Mouse (Mus musculus) hematopoietic stem cell, adult 5-6 weeks (primary cell): ENCODE measurements around the gene Rapgef5. TPM values are rescaled to one million over a fixed set of nuclear protein-coding genes. Genes with fewer than 3 reads are reported as not detected.

ENCODE experiments used
- ATAC-seq, 2 experiments: fragments of 125-278 bp in 1 of 2; replicated peaks in 1 of 2; 2 replicates each; pipeline ENCODE4 v1.8.0; 2016 to 2017; ENCODE audit warnings: inconsistent platforms in 2 of 2, mild to moderate bottlenecking in 2 of 2, moderate number of reproducible peaks in 2 of 2, low read depth in 1 of 2, moderate TSS enrichment in 1 of 2; ENCODE audit not compliant: low FRiP score in 2 of 2, poor library complexity in 2 of 2, severe bottlenecking in 2 of 2, insufficient read depth in 1 of 2, low TSS enrichment in 1 of 2
- total RNA-seq: library from RNA; stranded (forward); fragments of 172-1452, 232-1000 nt; gene quantifications from 2 replicates; pipeline ENCODE4 v1.2.3, GENCODE M21; 2017

The Rapgef5 gene
- total RNA-seq, 1 experiment from 2014 or later: 5.2 TPM

GRCm38 (mm10) chr12:117681273-117681672 is 165.0 kb downstream of the Rapgef5 start:
- ATAC-seq: no peak

- ATAC-seq: no peak
These were observed 167.1 kb downstream of the Rapgef5 start for GRCm38 (mm10) chr12:117683377-117683776.

- no peak for ATAC-seq
These were observed 167.7 kb downstream of the Rapgef5 start for GRCm38 (mm10) chr12:117683984-117684383.

- ATAC-seq: no peak
These were observed 168.5 kb downstream of the Rapgef5 start for GRCm38 (mm10) chr12:117684788-117685187.

GRCm38 (mm10) chr12:117685336-117685735 is 169.1 kb downstream of the Rapgef5 start:
- no peak for ATAC-seq

- no peak for ATAC-seq
These were observed 170.5 kb downstream of the Rapgef5 start for GRCm38 (mm10) chr12:117686732-117687131.

- ATAC-seq: peak; percentile 76 to 79
These were observed 172.6 kb downstream of the Rapgef5 start for GRCm38 (mm10) chr12:117688655-117689548.

- ATAC-seq: no peak
These were observed 175.1 kb downstream of the Rapgef5 start for GRCm38 (mm10) chr12:117691336-117691735.

GRCm38 (mm10) chr12:117692775-117693174 is 176.5 kb downstream of the Rapgef5 start:
- no peak for ATAC-seq

- ATAC-seq: peak; percentile 56 to 71
These were observed 183.8 kb downstream of the Rapgef5 start for GRCm38 (mm10) chr12:117699950-117700665.

GRCm38 (mm10) chr12:117700927-117701326 is 184.6 kb downstream of the Rapgef5 start:
- ATAC-seq: no peak

- no peak for ATAC-seq
These were observed 186.0 kb downstream of the Rapgef5 start for GRCm38 (mm10) chr12:117702291-117702690.

GRCm38 (mm10) chr12:117702928-117703327 is 186.6 kb downstream of the Rapgef5 start:
- ATAC-seq: no peak

GRCm38 (mm10) chr12:117703413-117703812 is 187.1 kb downstream of the Rapgef5 start:
- ATAC-seq: no peak

GRCm38 (mm10) chr12:117705308-117705707 is 189.0 kb downstream of the Rapgef5 start:
- no peak for ATAC-seq

- ATAC-seq: no peak
These were observed 193.0 kb downstream of the Rapgef5 start for GRCm38 (mm10) chr12:117709280-117709679.

GRCm38 (mm10) chr12:117712474-117712873 is 196.2 kb downstream of the Rapgef5 start:
- ATAC-seq: no peak

GRCm38 (mm10) chr12:117713616-117714015 is 197.3 kb downstream of the Rapgef5 start:
- no peak for ATAC-seq
